Mouse (Mus musculus) midbrain, embryonic 15.5 days (tissue): ENCODE measurements around the gene Cops7b. TPM values are rescaled to one million over a fixed set of nuclear protein-coding genes. Genes with fewer than 3 reads are reported as not detected.

Source experiments
- ATAC-seq: fragments of 200-750 bp; cut with Nextera tagmentation; replicated peaks from 2 replicates; pipeline ENCODE4 v1.8.0; 2017; ENCODE audit warnings: moderate TSS enrichment
- H3K27ac ChIP-seq: fragments of 300-500 bp; sonication (generic); 2 replicates; pipeline ENCODE4 v1.5.1; 2015; ENCODE audit warnings: mild to moderate bottlenecking, inconsistent platforms
- H3K27me3 ChIP-seq: fragments of 300-500 bp; sonication (generic); replicated peaks from 2 replicates; pipeline ENCODE4 v1.6.1; 2015; ENCODE audit warnings: inconsistent platforms
- H3K36me3 ChIP-seq: fragments of 300-500 bp; sonication (generic); replicated peaks from 2 replicates; pipeline ENCODE4 v1.6.1; 2015; ENCODE audit warnings: inconsistent platforms
- H3K4me1 ChIP-seq: fragments of 300-500 bp; sonication (generic); 2 replicates; pipeline ENCODE4 v1.6.1; 2015; ENCODE audit warnings: inconsistent platforms
- H3K4me2 ChIP-seq: fragments of 300-500 bp; sonication (generic); 2 replicates; pipeline ENCODE4 v1.6.1; 2015; ENCODE audit warnings: inconsistent platforms, mild to moderate bottlenecking, moderate library complexity
- H3K4me3 ChIP-seq: fragments of 300-500 bp; sonication (generic); 2 replicates; pipeline ENCODE4 v1.5.1; 2015; ENCODE audit warnings: mild to moderate bottlenecking, inconsistent platforms
- H3K9ac ChIP-seq: fragments of 300-500 bp; sonication (generic); 2 replicates; pipeline ENCODE4 v1.6.1; 2015; ENCODE audit warnings: mild to moderate bottlenecking, inconsistent platforms
- H3K9me3 ChIP-seq: fragments of 300-500 bp; sonication (generic); 2 replicates; pipeline ENCODE4 v1.6.1; 2016; ENCODE audit warnings: inconsistent platforms
- WGBS: fragments of 180-500 bp; shearing (Covaris S2); methylation state at CpG from one replicate; pipeline ENCODE4 v1.1.7; 2015; ENCODE audit warnings: mixed read lengths; 5-methylcytosine and 5-hydroxymethylcytosine counted together
- polyA plus RNA-seq: library from polyadenylated mRNA; unstranded; fragments of >200 nt; fragmentation: Nextera tagmentation; extraction: Ambion mirVana; gene quantifications from 2 replicates; pipeline ENCODE4 v1.2.1, GENCODE M21; 2015

The Cops7b gene
- polyA plus RNA-seq, 1 experiment from 2014 or later = 67.3 TPM

GRCm38 (mm10) chr1:86568409-86568808 lies 14.3 kb upstream of the Cops7b start:
- Histone ChIP-seq H3K4me2 (no peak overlapping the region), H3K4me1 (no peaks in the 10 kb centered on the region), H3K4me3 (no peak overlapping the region), H3K27me3 (no peaks in the 10 kb centered on the region), H3K27ac (no peak overlapping the region), H3K36me3 (0 out of 2 replicates have a peak, but pooled peaks cover 8% of the 10 kb centered on the region), H3K9me3 (no peaks in the 10 kb centered on the region), H3K9ac (no peak overlapping the region)
- 87% methylated on average over 2 of the region's 2 CpGs for WGBS
- no peak for ATAC-seq

GRCm38 (mm10) chr1:86569292-86569860 lies 13.3 kb upstream of the Cops7b start:
- H3K9me3 ChIP-seq = no peaks in the 10 kb centered on the region
- no peak for ATAC-seq
- no peak overlapping the region for H3K27ac ChIP-seq
- H3K36me3 ChIP-seq = no peaks in the 10 kb centered on the region
- no peaks in the 10 kb centered on the region for H3K27me3 ChIP-seq
- H3K4me3 ChIP-seq = no peak overlapping the region
- H3K9ac ChIP-seq = no peak overlapping the region
- H3K4me2 ChIP-seq = no peak overlapping the region
- 83% methylated on average over 2 of the region's 2 CpGs for WGBS
- H3K4me1 ChIP-seq = no peaks in the 10 kb centered on the region

- H3K9ac ChIP-seq = no peak overlapping the region
- 93% methylated on average over 2 of the region's 2 CpGs for WGBS
- H3K27ac ChIP-seq = no peak overlapping the region
- H3K36me3 ChIP-seq = no peaks in the 10 kb centered on the region
- no peak overlapping the region for H3K4me2 ChIP-seq
- no peaks in the 10 kb centered on the region for H3K4me1 ChIP-seq
- no peaks in the 10 kb centered on the region for H3K27me3 ChIP-seq
- no peak overlapping the region for H3K4me3 ChIP-seq
- ATAC-seq = no peak
- H3K9me3 ChIP-seq = no peaks in the 10 kb centered on the region
Measured at GRCm38 (mm10) chr1:86571381-86571780, 11.3 kb upstream of the Cops7b start.

DNA sequence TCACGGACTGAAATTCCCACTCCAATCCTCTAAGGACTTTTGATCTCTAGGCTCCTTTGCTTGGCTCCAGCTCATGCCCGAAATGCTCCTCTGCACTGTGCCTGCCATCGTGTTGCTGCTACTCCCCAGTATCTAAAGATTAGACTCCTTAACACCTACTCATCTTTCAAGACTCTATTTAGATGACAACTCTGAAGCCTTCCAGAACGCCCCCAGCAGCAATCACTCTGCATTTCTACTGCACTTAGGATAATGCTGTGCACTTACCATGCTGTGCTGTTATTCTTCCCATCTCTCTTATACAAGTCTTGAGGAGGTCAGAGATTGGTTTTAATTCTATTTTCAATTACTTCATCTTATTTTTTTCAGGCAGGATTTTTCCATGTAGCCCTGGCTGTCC lies 10.8 kb upstream of the Cops7b start:
- WGBS = 90% methylated on average over 4 of the region's 4 CpGs
- no peaks in the 10 kb centered on the region for H3K36me3 ChIP-seq
- no peaks in the 10 kb centered on the region for H3K27me3 ChIP-seq
- no peak for ATAC-seq
- H3K27ac ChIP-seq = no peak overlapping the region
- H3K4me3 ChIP-seq = no peak overlapping the region
- no peak overlapping the region for H3K4me2 ChIP-seq
- H3K9me3 ChIP-seq = no peaks in the 10 kb centered on the region
- no peaks in the 10 kb centered on the region for H3K4me1 ChIP-seq
- H3K9ac ChIP-seq = no peak overlapping the region

DNA sequence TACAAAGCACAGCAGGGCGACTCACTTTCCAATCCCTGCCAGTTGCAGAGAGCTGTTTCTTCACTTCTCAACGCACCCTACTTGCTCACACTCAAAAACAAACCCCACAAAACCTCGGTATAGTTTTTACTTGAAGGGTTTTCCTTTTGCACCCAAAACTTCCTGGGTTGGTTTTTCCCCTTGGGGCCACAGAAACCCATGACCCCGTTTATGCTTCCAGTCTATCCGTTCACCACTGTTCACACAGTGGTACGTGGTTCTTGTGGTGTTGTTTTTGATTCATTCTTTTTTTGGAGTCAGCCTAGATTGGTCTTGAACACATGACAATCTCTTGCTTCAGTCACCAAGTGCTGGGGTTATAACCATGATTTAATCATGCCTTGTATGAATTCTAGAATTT lies 2.3 kb upstream of the Cops7b start:
- ATAC-seq = no peak
- 84% methylated on average over 6 of the region's 6 CpGs for WGBS

GRCm38 (mm10) chr1:86581692-86582450 lies 833 bp upstream of the Cops7b start:
- peaks cover 13% of the 10 kb centered on the region for H3K4me1 ChIP-seq
- H3K4me3 ChIP-seq = peak overlapping the region; percentile 62
- no peaks in the 10 kb centered on the region for H3K9me3 ChIP-seq
- H3K4me2 ChIP-seq = peak overlapping the region; percentile 68
- no peaks in the 10 kb centered on the region for H3K36me3 ChIP-seq
- peak; percentile 80 for ATAC-seq
- H3K27ac ChIP-seq = peak overlapping the region; percentile 80
- under 1% methylated on average over 35 of the region's 38 CpGs for WGBS
- H3K27me3 ChIP-seq = no peaks in the 10 kb centered on the region
- H3K9ac ChIP-seq = peak overlapping the region; percentile 80

More for the DNA sequence above, 2.3 kb upstream of the Cops7b start:
- no peaks in the 10 kb centered on the region for H3K9me3 ChIP-seq
- no peak overlapping the region for H3K4me3 ChIP-seq
- H3K9ac ChIP-seq = no peak overlapping the region
- H3K36me3 ChIP-seq = no peaks in the 10 kb centered on the region
- no peak overlapping the region for H3K4me2 ChIP-seq
- H3K27me3 ChIP-seq = no peaks in the 10 kb centered on the region
- no peak overlapping the region for H3K27ac ChIP-seq
- H3K4me1 ChIP-seq = peaks cover 10% of the 10 kb centered on the region

DNA sequence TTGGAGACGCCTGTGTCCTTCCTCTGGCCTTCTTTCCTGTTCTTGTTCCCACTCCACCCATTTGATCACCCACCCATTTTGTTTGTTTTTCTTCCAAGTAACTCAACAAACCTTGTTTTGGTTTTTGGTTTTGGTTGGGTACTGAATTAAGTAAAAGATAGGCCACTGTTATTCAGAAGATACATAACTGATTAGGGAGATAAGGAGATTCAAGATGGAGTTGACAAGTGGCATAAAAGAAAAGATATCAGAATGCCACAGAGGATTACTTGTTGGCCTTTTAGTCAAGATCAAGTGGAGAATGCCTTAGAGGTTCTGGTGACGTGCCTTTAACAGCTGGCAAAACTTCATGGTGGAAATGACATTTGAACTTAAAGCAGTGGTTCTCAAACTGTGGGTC lies 1.0 kb downstream of the Cops7b start:
- no peaks in the 10 kb centered on the region for H3K36me3 ChIP-seq
- H3K4me3 ChIP-seq = no peak overlapping the region
- ATAC-seq = no peak
- H3K27me3 ChIP-seq = no peaks in the 10 kb centered on the region
- no peak overlapping the region for H3K9ac ChIP-seq
- 62% methylated on average over 2 of the region's 2 CpGs for WGBS
- H3K4me1 ChIP-seq = peaks cover 26% of the 10 kb centered on the region
- H3K9me3 ChIP-seq = no peaks in the 10 kb centered on the region
- H3K27ac ChIP-seq = no peak overlapping the region
- no peak overlapping the region for H3K4me2 ChIP-seq

DNA sequence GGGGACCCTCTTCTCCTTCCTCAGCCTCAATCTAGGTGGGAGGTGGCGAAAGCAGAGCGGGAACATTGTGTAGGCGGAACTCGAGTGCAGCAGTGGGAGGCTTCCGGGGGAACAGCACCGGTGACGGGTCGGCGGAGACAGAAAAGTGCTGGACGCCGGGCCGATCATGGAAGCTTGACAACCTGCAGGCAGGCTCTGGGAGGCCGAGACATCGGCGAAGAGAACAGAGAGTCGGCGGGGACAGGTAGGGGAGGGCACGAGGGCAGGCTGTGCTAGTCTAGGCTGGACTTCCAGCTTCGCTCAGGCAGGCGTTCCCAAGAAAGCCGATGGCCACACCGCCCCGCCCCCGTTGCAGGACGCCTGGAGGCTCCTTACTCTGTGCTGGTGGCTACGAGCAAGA lies 4.3 kb downstream of the Cops7b start:
- Histone ChIP-seq H3K4me3 (peak overlapping the region; percentile 90), H3K27ac (peak overlapping the region; percentile 73), H3K27me3 (no peaks in the 10 kb centered on the region), H3K4me2 (peak overlapping the region; percentile 86), H3K9ac (peak overlapping the region; percentile 67), H3K4me1 (peaks cover 25% of the 10 kb centered on the region), H3K36me3 (no peaks in the 10 kb centered on the region), H3K9me3 (no peaks in the 10 kb centered on the region)
- ATAC-seq = peak; percentile 30
- WGBS = under 1% methylated on average over 26 of the region's 26 CpGs

- Histone ChIP-seq H3K4me1 (0 out of 2 replicates have a peak, but pooled peaks cover 3% of the 10 kb centered on the region), H3K36me3 (peaks cover 20% of the 10 kb centered on the region), H3K27me3 (no peaks in the 10 kb centered on the region), H3K9ac (no peak overlapping the region), H3K9me3 (no peaks in the 10 kb centered on the region), H3K4me2 (no peak overlapping the region), H3K4me3 (no peak overlapping the region), H3K27ac (no peak overlapping the region)
- WGBS = 94% methylated on average over 7 of the region's 7 CpGs
- no peak for ATAC-seq
Measured at GRCm38 (mm10) chr1:86594539-86594938, 11.8 kb downstream of the Cops7b start.

GRCm38 (mm10) chr1:86595315-86595714 lies 12.6 kb downstream of the Cops7b start:
- peaks cover 21% of the 10 kb centered on the region for H3K36me3 ChIP-seq
- H3K9ac ChIP-seq = no peak overlapping the region
- no peak overlapping the region for H3K4me2 ChIP-seq
- H3K27ac ChIP-seq = no peak overlapping the region
- no peaks in the 10 kb centered on the region for H3K4me1 ChIP-seq
- WGBS = 91% methylated on average over 6 of the region's 6 CpGs
- no peak overlapping the region for H3K4me3 ChIP-seq
- H3K9me3 ChIP-seq = no peaks in the 10 kb centered on the region
- H3K27me3 ChIP-seq = no peaks in the 10 kb centered on the region
- no peak for ATAC-seq

GRCm38 (mm10) chr1:86596512-86596911 lies 13.8 kb downstream of the Cops7b start:
- ATAC-seq = no peak

DNA sequence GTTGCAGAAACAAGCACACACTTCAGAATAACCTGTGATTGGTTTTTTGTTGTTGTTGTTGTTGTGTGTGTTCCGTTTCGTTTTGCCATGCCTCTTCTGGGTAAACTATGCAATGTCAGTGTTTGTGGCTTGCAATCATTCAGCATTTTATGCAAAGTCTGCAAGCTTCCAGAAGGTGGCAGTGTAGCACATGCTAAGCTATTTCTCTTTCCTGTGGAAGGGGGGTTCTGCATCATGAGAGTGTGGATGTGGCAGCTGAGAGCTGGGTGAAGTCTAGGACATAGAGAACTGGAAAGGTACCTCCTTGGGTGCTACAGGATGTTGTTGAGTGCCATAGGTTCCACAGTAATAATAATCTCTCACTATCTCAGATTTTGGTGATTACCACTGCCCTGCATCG lies 15.8 kb downstream of the Cops7b start:
- H3K9ac ChIP-seq = no peak overlapping the region
- no peak overlapping the region for H3K4me3 ChIP-seq
- ATAC-seq = no peak
- H3K27ac ChIP-seq = no peak overlapping the region
- no peaks in the 10 kb centered on the region for H3K9me3 ChIP-seq
- 73% methylated on average over 3 of the region's 3 CpGs for WGBS
- no peaks in the 10 kb centered on the region for H3K4me1 ChIP-seq
- H3K27me3 ChIP-seq = no peaks in the 10 kb centered on the region
- peaks cover 36% of the 10 kb centered on the region for H3K36me3 ChIP-seq
- no peak overlapping the region for H3K4me2 ChIP-seq

More at GRCm38 (mm10) chr1:86596512-86596911, 13.8 kb downstream of the Cops7b start:
- 91% methylated on average over 6 of the region's 6 CpGs for WGBS
- no peaks in the 10 kb centered on the region for H3K27me3 ChIP-seq
- H3K4me1 ChIP-seq = no peaks in the 10 kb centered on the region
- H3K9ac ChIP-seq = no peak overlapping the region
- H3K27ac ChIP-seq = no peak overlapping the region
- H3K36me3 ChIP-seq = peaks cover 29% of the 10 kb centered on the region
- no peak overlapping the region for H3K4me2 ChIP-seq
- no peak overlapping the region for H3K4me3 ChIP-seq
- H3K9me3 ChIP-seq = no peaks in the 10 kb centered on the region

- Histone ChIP-seq H3K27me3 (no peaks in the 10 kb centered on the region), H3K9me3 (no peaks in the 10 kb centered on the region), H3K4me3 (no peak overlapping the region), H3K4me2 (no peak overlapping the region), H3K9ac (no peak overlapping the region), H3K27ac (no peak overlapping the region), H3K4me1 (no peaks in the 10 kb centered on the region), H3K36me3 (peaks cover 43% of the 10 kb centered on the region)
- 90% methylated on average over 2 of the region's 2 CpGs for WGBS
- ATAC-seq = no peak
Measured at GRCm38 (mm10) chr1:86600117-86600516, 17.4 kb downstream of the Cops7b start.
